Comparison of ENCODE assay signal across 13 mouse cellular contexts in the genomic region with DNA sequence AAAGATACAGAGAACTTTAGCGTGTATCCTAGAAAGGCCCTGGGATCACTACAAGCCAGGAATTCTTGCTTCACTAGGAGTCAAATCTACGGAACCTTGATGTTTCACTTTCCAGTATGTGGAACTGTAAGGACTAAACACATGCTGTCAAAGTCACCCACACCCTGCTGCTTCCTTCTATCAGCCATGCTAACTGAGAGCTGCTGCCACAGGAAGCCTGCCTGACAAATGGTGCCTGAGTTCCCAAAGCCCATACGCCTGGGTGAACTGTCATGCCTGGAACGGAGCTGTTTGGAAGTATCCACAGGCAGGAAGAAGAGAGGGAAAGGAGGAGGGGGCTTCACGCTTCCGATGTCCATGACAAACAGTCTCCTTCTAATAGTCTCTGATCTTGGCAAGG.
"Had no signal": no experiment of that assay in that cellular context is flagged by ENCODE, and none has a peak within 500 bp of the region (broad histone marks: within the 10 kb centered on the region; RNA-seq: fewer than 3 reads in every experiment).

No protein-coding gene starts in this region.

- H3K27ac ChIP-seq: intestine, embryonic 15.5 days; liver, embryonic 13.5 days; midbrain, embryonic 10.5 days had no signal

- H3K4me3 ChIP-seq: intestine, embryonic 15.5 days; liver, embryonic 13.5 days; megakaryocyte, embryonic 14.5 days; midbrain, embryonic 10.5 days had no signal

- H3K9ac ChIP-seq: intestine, embryonic 15.5 days; liver, embryonic 13.5 days had no signal

- H3K9me3 ChIP-seq: intestine, embryonic 15.5 days; liver, embryonic 13.5 days had no signal

- H3K4me1 ChIP-seq: intestine, embryonic 15.5 days; liver, embryonic 13.5 days; megakaryocyte, embryonic 14.5 days; midbrain, embryonic 10.5 days had no signal

- DNase-seq: kidney, adult 11 months; kidney, adult 8-10 months; kidney, postnatal 36 days; liver, embryonic 13.5 days; lung, adult 2 months; midbrain, embryonic 14.5 days; thymus, adult 2 months; thymus, postnatal 14 days; thymus, postnatal 4 days had no signal

- H3K27me3 ChIP-seq: intestine, embryonic 15.5 days; liver, embryonic 13.5 days; megakaryocyte, embryonic 14.5 days had no signal

- H3K36me3 ChIP-seq: intestine, embryonic 15.5 days; liver, embryonic 13.5 days; midbrain, embryonic 10.5 days had no signal

- ATAC-seq: intestine, embryonic 15.5 days; lung, postnatal 0 days had no signal

- H3K4me2 ChIP-seq: intestine, embryonic 15.5 days; liver, embryonic 13.5 days had no signal
